Mouse (Mus musculus): ENCODE results near the gene Ifna14.
A peak's percentile ranks its signal among the peaks of the same experiment; 100 is the strongest.
"Not testable (repeated sequence)": the region's sequence is repeated elsewhere in the genome, so short reads cannot be mapped to it uniquely, and the experiment has no call there.

Gene Ifna14

DNA sequence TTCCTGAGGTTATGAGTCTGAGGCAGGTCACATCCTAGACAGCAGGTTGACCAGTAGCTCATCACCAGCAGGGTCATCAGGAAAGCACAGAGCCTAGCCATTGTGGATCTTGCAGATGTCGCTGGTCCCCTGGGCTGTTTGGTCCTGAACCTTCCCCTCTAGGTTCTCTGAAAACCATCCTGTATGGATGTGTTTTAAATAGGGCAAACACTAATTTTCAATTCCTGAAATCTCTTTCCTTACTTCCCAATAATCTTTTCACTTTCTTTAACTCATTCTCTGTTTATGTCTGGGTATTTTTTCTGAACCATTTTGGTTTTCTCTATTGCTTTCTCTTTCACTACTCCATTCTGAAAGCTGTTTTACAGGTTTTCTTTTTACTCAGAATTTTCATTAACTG, at the start of gene Ifna14:
Ifna14 (minus strand) TSS at position 101 of the 400 bp plus-strand sequence.
- no peak for DNase-seq (ENCODE audit: low spot score)

DNA sequence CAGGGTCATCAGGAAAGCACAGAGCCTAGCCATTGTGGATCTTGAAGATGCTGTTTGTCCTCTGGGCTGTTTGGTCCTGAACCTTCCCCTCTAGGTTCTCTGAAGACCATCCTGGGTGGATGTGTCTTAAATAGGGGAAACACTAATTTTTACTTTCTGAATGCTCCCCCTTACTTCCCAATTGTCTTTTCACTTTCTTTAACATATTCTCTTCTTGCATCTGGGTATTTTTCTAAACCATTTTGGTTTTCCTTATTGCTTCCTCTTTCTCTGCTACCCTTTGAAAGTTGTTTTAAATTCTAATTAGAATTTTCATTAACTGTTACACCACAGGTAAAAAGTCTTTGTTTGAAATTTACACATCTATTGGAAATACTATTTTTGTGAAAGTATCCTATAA, 31.7 kb upstream of the Ifna14 start, which contains the start of gene Ifna12:
Ifna12 (minus strand) TSS at position 101 of the 400 bp plus-strand sequence.
- DNase-seq (ENCODE audit: low spot score): no peak

DNA sequence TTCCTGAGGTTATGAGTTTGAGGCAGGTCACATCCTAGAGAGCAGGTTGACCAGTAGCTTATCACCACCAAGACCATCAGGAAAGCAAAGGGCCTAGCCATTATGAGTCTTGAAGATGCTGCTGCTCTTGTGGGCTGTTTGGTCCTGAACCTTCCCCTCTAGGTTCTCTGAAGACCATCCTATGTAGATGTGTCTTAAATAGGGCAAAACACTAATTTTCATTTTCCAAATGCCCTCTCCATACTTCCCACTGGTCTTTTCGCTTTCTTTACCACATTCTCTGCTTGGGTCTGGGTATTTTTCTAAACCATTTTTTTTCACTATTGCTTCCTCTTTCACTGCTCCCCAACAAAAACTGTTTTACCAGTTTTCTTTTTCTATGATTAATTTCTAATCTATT, 20.7 kb upstream of the Ifna14 start, which contains the start of gene Ifna9:
Ifna9 (minus strand) TSS at position 101 of the 400 bp plus-strand sequence.
- DNase-seq (ENCODE audit: low spot score): no peak

DNA sequence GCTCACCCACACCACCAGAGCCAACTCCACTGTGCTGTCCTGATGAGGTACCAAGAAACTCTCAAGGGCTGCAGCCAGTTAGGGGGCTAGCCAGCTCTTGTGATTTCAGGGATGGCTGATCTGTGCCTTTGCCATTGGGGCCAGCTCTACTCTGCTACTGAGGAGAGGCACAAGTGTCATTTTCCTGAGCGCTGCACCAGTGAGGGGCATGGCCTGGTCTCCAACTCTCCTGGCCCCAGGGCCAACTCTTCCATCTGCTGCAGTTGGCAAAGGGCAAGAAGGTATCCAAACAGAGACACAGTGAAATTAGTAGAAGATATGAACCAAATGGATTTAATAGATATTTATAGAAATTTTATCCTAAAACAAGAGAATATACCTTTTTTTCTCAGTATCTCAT, 9.8 kb downstream of the Ifna14 start:
- DNase-seq (ENCODE audit: low spot score): no peak

DNA sequence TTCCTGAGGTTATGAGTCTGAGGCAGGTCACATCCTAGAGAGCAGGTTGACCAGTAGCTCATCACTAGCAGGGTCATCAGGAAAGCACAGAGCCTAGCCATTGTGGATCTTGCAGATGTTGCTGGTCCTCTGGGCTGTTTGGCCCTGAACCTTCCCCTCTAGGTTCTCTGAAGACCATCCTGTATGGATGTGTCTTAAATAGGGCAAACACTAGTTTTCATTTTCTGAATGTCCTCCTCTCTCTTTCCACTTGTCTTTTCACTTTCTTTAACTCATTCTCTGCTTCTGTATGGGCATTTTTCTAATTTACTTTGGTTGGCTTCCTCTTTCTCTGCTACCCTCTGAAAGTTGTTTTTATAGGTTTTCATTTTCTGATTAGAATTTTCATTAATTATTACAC, 13.5 kb downstream of the Ifna14 start, which contains the start of gene Ifna15:
Ifna15 (minus strand) TSS at position 101 of the 400 bp plus-strand sequence.
- not testable (repeated sequence) for DNase-seq (ENCODE audit: low spot score)

DNA sequence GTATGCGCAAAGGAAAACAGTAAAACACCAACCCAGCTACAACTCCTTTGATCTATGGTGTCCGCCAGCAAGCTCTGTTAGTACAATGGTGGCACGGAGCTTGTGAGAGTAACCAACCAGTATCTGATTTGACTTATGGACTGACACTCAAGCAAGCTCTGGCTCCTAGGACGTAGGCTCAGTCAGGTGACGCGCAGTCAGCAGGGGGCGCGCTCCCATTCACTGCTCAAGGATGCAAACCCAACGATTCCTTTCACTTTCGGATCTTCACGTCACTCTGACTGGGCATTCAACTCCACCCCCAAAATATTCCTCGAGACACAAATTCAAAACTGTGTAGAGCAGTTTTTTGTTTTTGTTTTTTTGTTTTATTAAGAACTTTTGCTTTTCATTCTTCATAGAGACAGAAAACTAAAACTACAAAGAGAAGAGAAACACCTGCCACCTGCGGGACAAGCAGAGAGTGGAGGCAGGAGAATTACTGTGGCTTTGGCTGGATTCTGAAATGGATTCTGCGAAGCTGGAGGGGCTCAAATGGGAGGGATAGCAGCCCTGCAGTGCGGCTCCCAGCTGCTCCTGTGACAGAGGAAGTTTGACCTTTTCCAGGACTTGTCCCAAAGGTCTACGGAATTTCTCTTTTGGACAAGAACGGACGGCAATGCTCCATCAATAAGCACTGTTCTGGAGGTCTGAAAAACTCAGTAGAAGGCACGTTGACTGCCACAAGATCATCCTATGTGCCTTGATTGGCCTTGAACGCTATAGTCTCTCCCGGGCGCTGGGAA, 21.2 kb downstream of the Ifna14 start:
- DNase-seq (ENCODE audit: low spot score): peak; percentile 66

DNA sequence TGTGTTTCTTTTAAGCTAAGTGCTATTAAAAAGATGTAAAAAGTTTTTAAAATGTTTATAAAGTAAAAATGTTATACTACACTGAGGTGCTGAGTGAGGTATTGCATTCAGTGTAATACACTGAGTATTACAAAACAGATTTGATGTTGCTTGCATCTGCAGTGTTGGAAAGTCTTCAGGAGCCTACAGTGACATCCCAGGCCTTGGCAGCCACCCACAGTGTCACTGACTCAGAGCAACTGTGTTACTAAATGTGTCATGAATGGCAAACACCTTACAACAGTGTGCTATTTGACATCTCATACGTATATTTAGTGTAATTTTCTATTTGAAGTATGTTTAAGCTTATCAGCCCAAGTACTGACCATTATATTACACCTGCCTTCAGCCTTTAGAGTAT, 23.6 kb downstream of the Ifna14 start:
- DNase-seq (ENCODE audit: low spot score): no peak

DNA sequence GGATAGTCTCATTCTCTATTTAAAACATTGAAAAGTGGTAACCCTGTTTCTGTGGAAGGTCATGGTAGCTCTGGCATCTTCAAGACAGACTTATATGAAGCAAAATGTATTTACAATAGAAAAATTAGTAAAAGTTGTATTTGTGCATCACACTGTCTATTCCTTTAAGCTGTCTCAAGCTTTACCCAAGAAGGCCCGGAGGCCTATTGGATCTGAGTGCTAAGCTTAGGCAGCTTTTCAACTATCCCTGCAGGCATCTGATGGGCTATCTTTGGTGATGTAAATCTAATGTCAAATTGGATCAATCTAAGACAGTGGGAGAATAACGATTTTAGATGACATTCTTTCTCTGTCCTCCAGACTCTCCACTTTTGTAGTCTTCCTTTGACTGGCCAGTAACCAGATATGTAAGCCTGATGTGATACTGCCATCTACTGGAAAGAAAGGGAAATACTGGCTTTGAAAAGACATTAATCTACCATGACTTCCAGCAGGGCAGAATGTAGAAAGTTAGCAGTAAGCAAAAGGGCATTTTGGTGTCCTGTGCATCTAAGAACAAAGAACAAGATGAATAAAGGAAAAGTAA, 27.9 kb downstream of the Ifna14 start:
- DNase-seq (ENCODE audit: low spot score): no peak

DNA sequence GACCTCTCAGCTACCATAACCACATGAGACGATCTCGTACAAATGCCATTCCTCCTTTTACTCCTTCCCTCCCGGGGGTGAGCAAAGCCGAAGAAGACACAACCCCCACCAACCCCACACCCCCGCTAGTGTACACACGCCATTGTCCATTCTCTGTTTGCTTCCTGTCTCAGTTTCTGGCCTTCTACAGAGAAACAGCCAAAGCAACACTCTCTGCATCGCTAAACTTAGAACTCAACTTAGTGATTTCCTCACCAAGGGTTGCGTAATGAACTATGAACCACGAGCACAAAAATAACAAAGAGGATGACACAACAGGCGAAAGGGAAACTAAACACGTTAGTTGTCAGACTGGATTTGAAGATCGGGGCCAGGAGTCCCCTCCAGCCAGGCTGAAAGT, 34.3 kb downstream of the Ifna14 start:
- no peak for DNase-seq (ENCODE audit: low spot score)

DNA sequence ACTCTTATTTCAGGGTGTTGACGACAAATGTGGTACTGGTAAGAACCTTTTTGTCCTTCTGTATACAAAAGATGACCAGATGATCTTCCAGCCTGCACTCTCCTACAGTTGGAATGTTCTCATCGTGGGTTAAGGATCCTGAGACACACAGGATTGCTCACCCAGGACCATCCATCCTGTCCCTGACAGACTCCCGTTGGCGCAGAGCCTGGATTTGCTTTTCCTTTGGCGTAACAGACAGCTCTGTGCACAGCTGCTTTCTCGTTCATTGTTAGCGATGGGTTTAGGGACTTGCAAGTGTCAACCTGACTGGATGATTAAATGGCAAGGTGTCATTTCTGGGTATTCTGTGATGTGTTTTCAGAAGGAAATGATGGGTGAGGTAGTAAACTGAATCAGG, 35.0 kb downstream of the Ifna14 start:
- DNase-seq (ENCODE audit: low spot score): no peak

DNA sequence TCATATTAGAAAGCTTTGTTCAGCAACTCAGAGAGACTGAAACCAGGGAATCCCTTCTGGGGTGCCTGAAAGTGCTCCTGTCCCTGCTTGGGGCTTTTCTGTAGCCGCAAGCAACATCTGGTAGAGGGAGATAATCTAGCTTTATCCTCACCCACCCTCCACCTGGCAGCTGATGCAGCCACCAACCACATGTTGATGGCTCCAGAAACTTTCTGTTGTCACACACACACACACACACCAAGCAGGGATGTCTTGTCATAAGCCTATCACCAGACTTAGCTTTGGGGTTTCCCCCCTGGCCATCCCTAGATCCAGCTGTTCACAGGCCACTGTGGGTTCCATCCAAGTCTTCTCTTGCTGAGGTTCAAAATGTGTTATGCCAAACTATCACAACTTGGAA, 35.9 kb downstream of the Ifna14 start:
- DNase-seq (ENCODE audit: low spot score): no peak

DNA sequence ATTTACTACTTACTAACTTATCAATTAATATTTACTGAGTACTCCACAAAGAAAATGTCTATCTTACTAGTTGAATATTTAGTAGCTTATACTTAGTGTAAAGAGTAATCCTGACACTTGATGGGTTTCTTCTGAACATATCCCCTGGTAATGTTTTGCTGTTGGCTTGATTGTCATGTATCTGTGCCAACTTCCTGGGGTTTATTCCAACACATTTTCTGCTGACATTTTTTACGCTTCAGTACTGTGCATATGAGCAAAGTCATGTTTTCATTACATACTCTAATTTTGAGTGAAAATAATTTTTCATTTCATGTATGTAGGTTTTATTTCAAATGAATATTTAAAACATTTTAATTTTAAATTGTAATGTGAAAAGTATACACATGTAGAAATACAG, 36.7 kb downstream of the Ifna14 start:
- no peak for DNase-seq (ENCODE audit: low spot score)

DNA sequence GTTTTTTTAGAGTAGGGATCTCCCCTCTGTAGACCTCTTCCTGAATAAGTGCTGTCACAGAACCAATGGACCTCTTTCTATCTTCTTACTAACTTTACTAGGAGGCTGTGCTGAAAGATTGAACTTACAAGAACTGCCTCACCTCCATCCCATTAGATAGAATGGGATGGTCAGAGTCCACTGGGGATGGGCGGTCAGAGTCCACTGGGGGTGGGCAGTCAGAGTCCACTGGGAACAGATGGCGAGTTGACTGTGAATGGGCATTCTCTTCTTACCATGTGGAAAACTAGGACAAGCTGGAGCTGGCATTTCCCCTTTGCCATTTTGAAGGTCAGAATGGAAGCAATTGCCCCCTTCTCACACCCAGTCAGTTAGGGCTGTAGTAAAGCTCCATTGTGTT, 38.1 kb downstream of the Ifna14 start:
- no peak for DNase-seq (ENCODE audit: low spot score)

DNA sequence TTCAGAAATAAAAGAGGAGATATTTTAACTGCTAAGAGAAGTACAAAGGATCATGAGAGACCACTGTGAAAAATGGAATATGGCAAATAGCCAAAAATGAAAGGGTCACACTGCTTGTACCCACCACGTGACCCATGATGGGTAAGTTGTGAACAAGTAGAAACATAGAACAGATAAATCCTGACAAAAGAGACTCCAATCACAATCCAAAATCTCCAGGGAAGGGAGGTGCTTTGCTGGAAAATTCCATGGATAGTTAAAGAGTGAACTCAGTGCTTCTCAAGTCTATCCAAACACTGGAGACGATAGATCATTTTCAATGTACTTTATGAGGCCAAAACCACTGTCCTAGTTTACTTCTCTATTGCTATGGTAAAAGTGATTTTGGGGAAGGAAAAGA, 40.7 kb downstream of the Ifna14 start:
- DNase-seq (ENCODE audit: low spot score): no peak

DNA sequence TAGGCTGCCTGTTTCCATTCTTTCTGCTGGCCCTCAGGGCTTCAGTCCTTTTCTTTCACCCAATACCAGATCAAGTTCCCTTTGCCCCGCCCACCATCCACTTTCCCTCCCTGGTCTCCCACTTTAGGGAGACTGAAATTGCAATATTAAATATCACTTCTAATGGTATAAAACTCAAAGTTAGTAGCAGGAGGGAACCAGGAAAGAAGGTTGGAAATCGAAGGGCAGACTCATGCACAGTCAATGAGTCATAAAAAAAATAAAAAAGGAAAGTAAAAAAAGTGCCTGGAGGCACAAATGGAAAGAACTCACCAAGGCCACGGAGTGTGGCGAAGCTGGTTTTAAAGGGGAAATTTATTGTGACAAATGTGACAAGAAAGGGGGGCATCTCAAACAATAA, 41.3 kb downstream of the Ifna14 start:
- no peak for DNase-seq (ENCODE audit: low spot score)

DNA sequence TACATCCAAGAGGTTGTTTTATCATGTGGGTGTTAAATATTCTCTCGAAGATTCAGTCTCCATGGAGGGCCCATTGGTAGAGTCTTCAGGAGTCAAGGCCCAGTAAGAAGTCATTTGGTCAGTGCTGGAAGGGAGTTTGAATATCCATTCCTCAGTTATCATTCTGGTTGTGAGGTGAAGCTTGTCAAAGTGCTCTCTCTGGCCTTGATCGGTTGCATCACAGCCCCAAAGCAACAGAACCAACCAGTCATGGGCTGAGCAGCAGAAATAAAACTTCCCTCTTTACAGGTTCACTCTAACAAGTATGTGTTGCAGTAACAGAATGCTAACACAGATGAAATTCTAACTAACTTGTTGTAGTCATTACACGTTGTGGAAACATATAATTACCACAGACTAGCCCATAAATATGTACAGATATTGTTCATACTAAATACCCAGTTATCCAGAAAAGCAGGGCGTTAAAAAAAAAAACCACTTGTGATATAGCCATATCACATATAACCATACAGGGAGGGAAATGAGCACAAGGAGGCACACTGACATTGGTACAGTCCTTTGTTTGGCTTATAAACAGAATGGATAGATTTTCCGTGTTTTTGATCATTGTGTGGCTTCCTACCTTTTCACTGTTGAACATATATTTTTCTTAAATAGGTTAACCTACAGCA, 45.1 kb downstream of the Ifna14 start:
- no peak for DNase-seq (ENCODE audit: low spot score)

DNA sequence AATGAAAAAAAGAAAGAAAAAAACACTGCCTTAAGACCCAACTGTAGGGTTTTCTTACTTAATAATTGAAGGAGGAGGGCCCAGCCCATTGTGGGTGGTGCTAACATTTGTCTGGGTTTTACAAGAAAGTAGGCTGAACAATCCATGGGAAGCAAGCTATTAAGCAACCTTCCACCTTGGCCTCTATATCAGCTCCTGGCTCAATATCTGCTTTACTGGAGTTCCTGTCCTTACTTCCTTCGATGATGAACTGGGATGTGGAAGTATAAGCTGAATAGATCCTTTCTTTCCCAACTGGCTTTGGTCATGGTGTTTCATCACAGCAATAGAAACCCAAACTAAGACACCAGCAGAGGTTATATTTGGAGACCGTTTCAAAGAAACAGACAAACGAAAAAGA, 46.2 kb downstream of the Ifna14 start:
- DNase-seq (ENCODE audit: low spot score): no peak

DNA sequence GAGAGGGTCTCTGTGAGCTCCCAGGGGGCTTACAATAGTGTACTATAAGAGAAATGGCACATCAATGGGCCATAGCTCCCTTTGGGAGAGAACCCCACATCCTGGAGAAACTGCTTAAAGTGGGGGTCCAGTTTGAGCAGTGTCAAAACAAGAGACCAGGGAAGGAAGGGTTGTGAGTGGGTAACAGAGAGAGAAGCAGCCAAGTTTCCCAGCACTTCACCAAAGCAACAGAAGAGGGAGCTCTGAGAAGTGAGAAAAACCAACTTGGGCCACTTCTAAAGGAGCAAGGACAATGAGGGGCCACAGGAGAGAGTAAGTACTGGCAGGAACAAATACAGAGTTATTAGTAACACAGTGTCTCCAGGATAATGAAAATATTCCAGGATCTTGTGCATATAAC, 48.4 kb downstream of the Ifna14 start:
- no peak for DNase-seq (ENCODE audit: low spot score)

DNA sequence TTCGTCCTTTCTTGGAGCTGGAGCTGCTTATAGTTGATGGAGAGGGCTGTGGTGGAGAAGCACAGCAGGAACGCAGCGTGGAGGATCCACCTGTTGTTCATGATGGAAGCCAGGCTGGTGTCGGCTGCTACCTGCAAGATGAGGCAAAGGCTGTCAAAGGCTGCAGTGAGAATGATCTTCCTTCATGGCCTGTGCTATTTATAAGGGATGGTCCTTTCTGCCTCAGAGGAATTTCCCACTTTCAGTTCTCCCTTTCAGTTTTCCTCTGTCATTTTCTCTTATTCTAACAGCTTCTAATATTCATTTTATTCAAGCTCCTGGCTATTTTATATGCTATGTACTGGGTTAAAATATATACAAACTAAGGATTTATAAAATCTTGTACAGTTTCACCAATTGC, 48.9 kb downstream of the Ifna14 start, which contains the start of gene Ifnb1:
Ifnb1 (minus strand) TSS at position 101 of the 400 bp plus-strand sequence.
- DNase-seq (ENCODE audit: low spot score): no peak

Measured in urinary bladder, postnatal 25 days (tissue).